Mouse (Mus musculus): Measurements from ENCODE around the gene Kcnk18. TPM values are rescaled to one million over a fixed set of nuclear protein-coding genes. Genes with fewer than 3 reads are reported as not detected.

The Kcnk18 gene
- total RNA-seq, 2 experiments from 2014 or later, result not detected

DNA sequence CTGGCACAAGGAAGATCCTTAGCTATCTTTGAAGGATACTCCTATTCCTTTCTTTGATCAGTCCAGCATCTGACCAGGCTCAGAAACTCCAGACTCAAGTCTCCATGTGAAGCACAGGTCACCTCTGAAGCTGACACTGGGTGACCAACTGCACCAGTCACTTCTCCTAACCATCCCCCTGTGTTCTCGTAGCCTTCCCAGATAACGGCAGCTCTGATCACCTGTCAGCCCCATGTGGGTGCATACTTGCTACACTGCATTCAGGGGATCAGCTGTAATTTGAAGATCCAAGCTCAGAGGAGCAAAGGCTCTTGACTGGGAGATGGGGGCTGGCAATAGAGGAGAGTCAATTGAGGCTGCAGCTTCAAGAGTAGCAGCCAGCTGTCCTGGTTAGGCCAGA is 10.0 kb upstream of the Kcnk18 start:
- ATAC-seq (replicated peaks; ENCODE audit: low FRiP score, poor library complexity, severe bottlenecking), result peak; percentile 25; the same call in 1 of the 2 replicates

DNA sequence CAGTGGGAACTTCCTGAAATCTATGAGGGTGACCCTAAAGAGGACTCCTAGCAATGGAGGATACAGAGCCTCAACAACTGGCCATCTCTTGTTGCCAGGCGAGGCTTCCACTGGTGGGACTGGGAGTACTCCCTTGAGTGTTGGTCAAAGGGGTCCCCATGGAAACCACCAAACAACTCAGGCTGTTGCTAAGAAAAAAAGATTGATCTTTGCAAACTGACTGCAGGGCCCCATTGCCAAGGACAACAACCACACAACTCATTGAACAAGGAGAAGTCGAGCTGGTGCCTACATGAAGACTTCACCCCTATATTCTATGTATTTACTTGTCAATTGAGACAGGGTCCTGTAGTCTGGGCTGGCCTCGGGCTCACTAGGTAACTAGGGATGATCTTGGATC is 2.1 kb upstream of the Kcnk18 start:
- ATAC-seq (replicated peaks; ENCODE audit: low FRiP score, poor library complexity, severe bottlenecking), result no peak

DNA sequence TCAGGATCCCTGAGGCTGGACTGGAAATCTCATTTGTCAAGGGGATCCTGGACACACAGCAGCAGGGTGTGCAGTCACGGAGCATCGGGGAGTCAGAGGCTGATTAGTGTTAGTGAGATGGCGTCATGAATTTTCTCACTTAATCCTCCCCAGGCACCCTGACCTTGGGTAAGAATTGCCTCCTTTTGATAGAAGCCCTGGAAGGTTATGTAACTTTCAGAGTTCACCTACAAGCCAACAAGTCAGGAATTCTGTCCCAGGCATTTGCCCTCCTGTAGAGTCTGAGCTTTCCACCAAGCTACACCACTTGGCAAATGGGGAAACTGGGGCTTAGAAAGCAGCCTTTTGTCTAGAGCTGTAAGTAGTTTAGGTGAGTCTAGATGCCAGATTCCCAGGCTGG is 2.1 kb downstream of the Kcnk18 start:
- no peak for ATAC-seq (replicated peaks; ENCODE audit: low FRiP score, poor library complexity, severe bottlenecking)

DNA sequence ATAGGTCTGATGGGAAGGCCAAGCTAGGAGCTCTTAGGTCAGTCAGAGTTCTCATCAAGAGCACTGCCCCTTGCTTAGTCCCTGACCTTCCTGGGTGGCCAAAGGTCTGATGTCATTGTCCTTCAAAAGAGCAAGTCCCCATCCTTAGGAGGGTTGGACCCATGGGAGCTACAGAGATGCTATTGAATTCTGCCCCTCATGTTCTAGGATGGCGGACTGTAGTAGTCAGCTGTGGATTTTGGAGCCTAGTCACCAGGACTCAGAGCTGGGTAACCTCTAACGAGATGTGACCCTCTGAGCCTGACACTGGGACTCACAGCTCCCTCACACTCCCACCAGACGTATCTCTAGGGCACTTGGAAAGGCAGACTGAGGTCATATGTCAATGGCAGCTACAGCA is 9.4 kb downstream of the Kcnk18 start:
- ATAC-seq (replicated peaks; ENCODE audit: low FRiP score, poor library complexity, severe bottlenecking), result no peak

- no peak for ATAC-seq (replicated peaks; ENCODE audit: low FRiP score, poor library complexity, severe bottlenecking)
These were observed 13.8 kb downstream of the Kcnk18 start for GRCm38 (mm10) chr19:59232786-59233185.

DNA sequence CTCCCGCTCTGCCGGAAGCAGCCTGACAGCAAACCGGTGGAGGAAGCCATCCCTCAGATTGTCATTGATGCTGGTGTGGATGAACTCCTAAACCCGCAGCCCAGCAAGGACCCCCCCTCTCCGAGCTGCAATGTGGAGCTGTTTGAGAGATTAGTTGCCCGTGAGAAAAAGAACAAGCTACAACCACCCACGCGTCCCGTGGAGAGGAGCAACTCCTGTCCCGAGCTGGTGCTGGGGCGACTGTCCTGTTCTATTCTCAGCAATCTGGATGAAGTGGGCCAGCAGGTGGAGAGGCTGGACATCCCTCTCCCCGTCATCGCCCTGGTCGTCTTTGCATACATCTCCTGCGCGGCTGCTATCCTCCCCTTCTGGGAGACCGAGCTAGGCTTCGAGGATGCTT is 16.0 kb downstream of the Kcnk18 start:
- no peak for ATAC-seq (replicated peaks; ENCODE audit: low FRiP score, poor library complexity, severe bottlenecking)

- no peak for ATAC-seq (replicated peaks; ENCODE audit: low FRiP score, poor library complexity, severe bottlenecking)
These were observed 17.0 kb downstream of the Kcnk18 start for GRCm38 (mm10) chr19:59236046-59236445.

DNA sequence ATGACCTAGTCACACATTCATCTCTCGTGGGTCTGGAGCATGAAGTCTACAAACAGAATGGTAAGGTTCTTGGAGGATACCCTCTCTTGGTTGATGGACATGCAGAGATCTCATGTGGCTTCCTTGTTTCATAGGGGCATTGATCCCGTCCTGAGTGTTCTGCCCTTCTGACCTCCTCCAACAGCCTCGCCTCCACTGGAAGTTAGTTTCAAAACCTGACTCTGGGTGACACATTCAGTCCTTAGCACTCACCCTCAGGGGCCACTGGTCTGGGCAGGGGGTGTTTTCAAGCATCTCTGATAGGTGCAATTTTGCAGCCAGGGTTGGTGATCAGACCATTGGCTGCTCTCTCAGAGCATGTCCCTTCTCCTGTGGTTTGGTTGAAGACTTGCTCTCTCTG is 19.6 kb downstream of the Kcnk18 start:
- no peak for ATAC-seq (replicated peaks; ENCODE audit: low FRiP score, poor library complexity, severe bottlenecking)

GRCm38 (mm10) chr19:59239124-59239817 is 20.3 kb downstream of the Kcnk18 start:
- ATAC-seq (replicated peaks; ENCODE audit: low FRiP score, poor library complexity, severe bottlenecking), result peak; percentile 89

- ATAC-seq (replicated peaks; ENCODE audit: low FRiP score, poor library complexity, severe bottlenecking), result no peak
These were observed 23.0 kb downstream of the Kcnk18 start for GRCm38 (mm10) chr19:59241987-59242386.

GRCm38 (mm10) chr19:59243057-59243456 is 24.0 kb downstream of the Kcnk18 start:
- ATAC-seq (replicated peaks; ENCODE audit: low FRiP score, poor library complexity, severe bottlenecking), result no peak

- ATAC-seq (replicated peaks; ENCODE audit: low FRiP score, poor library complexity, severe bottlenecking), result no peak
These were observed 29.1 kb downstream of the Kcnk18 start for GRCm38 (mm10) chr19:59248144-59248543.

DNA sequence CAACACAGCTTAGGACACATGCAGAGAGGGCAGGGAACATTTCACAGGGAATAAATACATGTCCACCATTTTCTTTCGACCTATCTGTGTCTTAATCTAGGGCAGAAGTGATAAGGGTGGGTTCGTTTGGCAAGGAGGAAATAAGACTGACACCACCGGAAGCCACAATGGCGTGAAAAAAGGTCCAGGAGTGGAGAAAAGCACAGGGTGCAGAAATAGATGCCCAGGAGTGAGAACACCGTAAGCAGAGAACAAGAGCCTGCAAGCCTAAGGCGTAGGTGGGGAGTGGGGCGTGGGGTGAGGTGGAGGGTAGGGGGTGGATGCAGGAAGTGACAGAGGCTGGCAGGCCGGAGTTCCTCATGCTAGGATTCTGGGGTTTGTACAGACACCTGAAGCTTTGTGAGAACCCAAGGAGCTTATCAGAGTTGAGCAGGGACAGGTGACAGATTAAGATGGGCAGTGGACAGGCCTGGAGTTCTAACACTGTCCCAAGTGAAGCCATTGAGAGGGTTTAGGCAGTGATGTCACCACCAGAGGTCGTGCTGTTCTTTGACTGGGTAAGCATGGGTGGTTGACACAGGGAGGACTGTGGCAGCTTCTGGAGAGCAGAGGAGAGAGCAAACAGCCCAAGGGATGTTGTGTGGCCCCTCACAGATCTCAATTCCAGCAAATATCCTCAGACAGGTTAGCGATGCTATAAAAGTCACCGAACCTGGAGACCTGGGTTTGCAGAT is 29.7 kb downstream of the Kcnk18 start:
- no peak for ATAC-seq (replicated peaks; ENCODE audit: low FRiP score, poor library complexity, severe bottlenecking)

DNA sequence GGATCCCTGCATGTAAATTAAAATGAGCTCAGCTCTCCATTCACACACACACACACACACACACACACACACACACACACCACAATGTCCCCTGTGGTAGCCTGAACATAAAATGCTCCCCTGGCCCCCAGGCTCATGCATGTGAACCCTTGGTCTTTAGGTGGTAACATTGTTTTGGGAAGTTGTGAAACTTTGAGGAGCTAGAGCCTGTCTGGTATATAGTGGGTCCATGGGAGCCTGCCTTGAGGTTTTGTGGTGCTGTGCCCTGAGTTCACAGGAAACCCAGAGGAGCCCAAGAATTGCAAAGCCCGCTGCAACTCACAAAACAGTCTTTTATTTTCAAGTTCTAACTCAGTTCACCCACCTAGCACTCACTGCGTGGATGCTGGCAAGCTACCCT is 33.6 kb downstream of the Kcnk18 start:
- no peak for ATAC-seq (replicated peaks; ENCODE audit: low FRiP score, poor library complexity, severe bottlenecking)

DNA sequence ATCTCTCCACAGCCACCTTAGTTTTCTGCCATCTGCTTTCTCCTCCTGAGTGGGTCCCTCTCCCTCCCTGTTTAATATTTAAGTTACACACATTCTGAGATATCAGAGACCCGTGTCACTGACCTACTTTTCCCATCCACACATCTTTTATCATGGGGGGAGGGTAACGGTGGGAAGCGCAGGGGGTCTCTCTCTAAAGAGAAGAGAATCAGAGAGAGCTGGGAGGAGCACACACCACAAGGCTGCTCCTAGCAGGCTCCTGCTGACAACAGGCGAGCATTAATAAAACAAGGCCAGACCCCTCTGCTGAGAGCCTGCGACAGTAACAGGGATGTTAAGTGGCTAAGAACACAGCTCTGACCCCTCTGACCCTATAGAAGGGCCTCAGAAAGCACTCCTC is 40.6 kb downstream of the Kcnk18 start:
- ATAC-seq (replicated peaks; ENCODE audit: low FRiP score, poor library complexity, severe bottlenecking), result no peak

- no peak for ATAC-seq (replicated peaks; ENCODE audit: low FRiP score, poor library complexity, severe bottlenecking)
These were observed 41.9 kb downstream of the Kcnk18 start, which contains the start of gene Slc18a2 for GRCm38 (mm10) chr19:59260718-59261442. Gene Slc18a2, plus strand, starts transcription at chr19:59260896.

DNA sequence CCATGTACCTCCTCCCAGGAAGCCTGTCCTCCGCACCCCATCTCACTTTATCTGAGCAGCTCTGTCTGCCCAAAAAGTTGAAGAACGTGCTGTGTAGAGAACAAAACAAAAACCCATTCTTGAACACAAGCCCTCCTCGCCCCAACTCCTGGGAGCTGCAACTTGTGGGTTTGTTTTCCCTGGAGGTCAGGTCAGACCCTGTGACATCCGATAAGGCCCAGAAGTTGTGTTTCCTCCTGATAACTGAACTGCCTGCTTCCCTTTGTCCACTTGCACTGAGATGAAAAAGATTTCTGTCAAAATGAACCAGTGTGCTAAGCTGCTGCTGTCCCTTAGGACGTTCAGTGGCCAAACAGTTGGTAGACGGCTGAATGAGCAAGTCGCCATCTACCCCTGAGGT is 42.6 kb downstream of the Kcnk18 start:
- ATAC-seq (replicated peaks; ENCODE audit: low FRiP score, poor library complexity, severe bottlenecking), result no peak

- no peak for ATAC-seq (replicated peaks; ENCODE audit: low FRiP score, poor library complexity, severe bottlenecking)
These were observed 44.2 kb downstream of the Kcnk18 start for GRCm38 (mm10) chr19:59263171-59263570.

DNA sequence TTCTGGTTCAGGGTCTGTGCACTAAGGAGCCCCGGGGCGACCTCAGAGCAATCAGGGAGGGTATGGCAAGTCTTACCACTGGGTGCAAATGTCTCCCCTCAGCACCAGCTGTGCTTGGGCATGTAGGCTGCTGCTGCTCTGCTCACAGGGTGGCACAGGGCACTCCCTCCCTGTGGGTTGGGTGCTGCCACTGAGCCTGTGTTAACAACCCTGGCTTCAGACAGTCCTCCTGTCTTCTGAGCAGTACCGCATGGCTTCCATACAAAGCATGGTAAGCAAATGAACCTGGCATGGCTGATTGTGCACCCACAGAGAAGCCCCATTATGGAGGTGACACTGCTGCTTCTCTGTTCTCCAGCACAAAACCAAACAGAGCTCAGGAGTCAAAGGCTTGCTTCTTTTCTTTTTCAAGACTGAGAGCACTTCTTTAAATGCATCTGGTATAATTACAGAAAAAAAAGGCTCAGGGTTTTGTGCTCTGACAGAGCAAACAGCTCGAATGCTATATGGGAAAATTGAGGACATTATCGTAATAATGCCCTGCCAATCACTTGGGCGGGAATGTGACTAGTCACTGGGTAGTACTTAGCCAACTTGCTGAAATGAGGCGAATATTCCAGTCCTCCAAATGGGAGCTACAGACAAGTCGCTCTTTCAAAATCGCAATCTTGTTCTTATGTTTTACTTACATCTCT is 46.0 kb downstream of the Kcnk18 start:
- no peak for ATAC-seq (replicated peaks; ENCODE audit: low FRiP score, poor library complexity, severe bottlenecking)

- ATAC-seq (replicated peaks; ENCODE audit: low FRiP score, poor library complexity, severe bottlenecking), result no peak
These were observed 46.9 kb downstream of the Kcnk18 start for GRCm38 (mm10) chr19:59265907-59266306.
